Mouse (Mus musculus): ENCODE results near the gene Rasl2-9.

- no peak for TF ChIP-seq CTCF (IDR thresholded peaks at IDR 0.05; ENCODE audit: low read depth)
- TF ChIP-seq EP300 (IDR thresholded peaks at IDR 0.05; ENCODE audit: low read depth) = no peak
Observed at GRCm38 (mm10) chr7:5099796-5100195, 26.0 kb downstream of the Rasl2-9 start.
